Mouse (Mus musculus) neural tube, embryonic 14.5 days (tissue): ENCODE results near the gene C2cd2. TPM values are rescaled to one million over a fixed set of nuclear protein-coding genes. Genes with fewer than 3 reads are reported as not detected.
"Not testable (repeated sequence)": the region's sequence is repeated elsewhere in the genome, so short reads cannot be mapped to it uniquely, and the experiment has no call there.

ENCODE experiments used
- ATAC-seq: fragments of 200-750 bp; cut with Nextera tagmentation; 2 replicates; pipeline ENCODE4 v1.8.0; 2017; ENCODE audit warnings: low read depth, mild to moderate bottlenecking, moderate TSS enrichment, moderate library complexity
- H3K27ac ChIP-seq: fragments of 300-500 bp; sonication (generic); 2 replicates; pipeline ENCODE4 v1.5.1; 2014; ENCODE audit warnings: low read depth, mild to moderate bottlenecking, control low read depth, low read length, moderate library complexity, mixed read lengths
- H3K27me3 ChIP-seq: fragments of 300-500 bp; sonication (generic); 2 replicates; pipeline ENCODE4 v1.6.1; 2014; ENCODE audit warnings: low read length; ENCODE audit not compliant: control insufficient read depth, insufficient read depth
- H3K36me3 ChIP-seq: fragments of 300-500 bp; sonication (generic); 2 replicates; pipeline ENCODE4 v1.6.1; 2014; ENCODE audit warnings: low read length, mixed read lengths; ENCODE audit not compliant: control insufficient read depth, insufficient read depth
- H3K4me1 ChIP-seq: fragments of 300-500 bp; sonication (generic); 2 replicates; pipeline ENCODE4 v1.6.1; 2014; ENCODE audit warnings: low read length; ENCODE audit not compliant: control insufficient read depth, insufficient read depth
- H3K4me2 ChIP-seq: fragments of 300-500 bp; sonication (generic); 2 replicates; pipeline ENCODE4 v1.6.1; 2014; ENCODE audit warnings: mild to moderate bottlenecking, low read depth, low read length, control low read depth
- H3K4me3 ChIP-seq: fragments of 300-500 bp; sonication (generic); 2 replicates; pipeline ENCODE4 v1.5.1; 2014; ENCODE audit warnings: low read depth, low read length, control low read depth, mixed read lengths
- H3K9ac ChIP-seq: fragments of 300-500 bp; sonication (generic); replicated peaks from 2 replicates; pipeline ENCODE4 v1.6.1; 2014; ENCODE audit warnings: low read depth, mild to moderate bottlenecking, control low read depth, low read length, mixed read lengths
- H3K9me3 ChIP-seq: fragments of 300-500 bp; sonication (generic); 2 replicates; pipeline ENCODE4 v1.6.1; 2016; ENCODE audit warnings: low read length; ENCODE audit not compliant: control insufficient read depth
- WGBS: fragments of 180-500 bp; shearing (Covaris S2); extraction: QIAGEN DNeasy Blood & Tissue Kit; methylation state at CpG from one replicate; pipeline ENCODE4 v1.1.7; 2014; 5-methylcytosine and 5-hydroxymethylcytosine counted together
- polyA plus RNA-seq: library from polyadenylated mRNA; unstranded; fragments of >200 nt; fragmentation: Nextera tagmentation; extraction: Ambion mirVana; gene quantifications from 2 replicates; pipeline ENCODE4 v1.2.1, GENCODE M21; 2014

C2cd2 gene
- polyA plus RNA-seq, 1 experiment from 2014 or later = 15.0 TPM

DNA sequence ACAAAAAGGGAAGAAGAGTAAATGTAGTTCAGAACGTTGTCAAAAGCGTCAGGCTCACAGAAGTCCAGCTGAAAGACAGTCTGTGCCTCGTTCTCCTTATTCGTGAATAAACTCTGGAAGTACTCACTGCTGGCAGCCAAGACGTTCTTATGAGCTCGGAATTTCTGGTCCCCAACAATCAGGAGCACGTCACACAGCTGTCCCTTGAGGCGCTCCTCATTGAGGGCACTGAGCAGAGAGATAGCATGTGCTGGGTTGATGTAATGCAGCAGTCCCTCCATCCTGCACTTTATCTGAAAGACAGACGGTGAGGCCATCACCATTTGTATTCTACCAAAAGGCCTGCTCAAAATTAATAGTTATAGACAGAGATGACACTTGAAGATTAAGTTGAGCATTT, 9.6 kb downstream of the C2cd2 start:
- H3K4me3 ChIP-seq = no peak overlapping the region
- no peaks in the 10 kb centered on the region for H3K27me3 ChIP-seq
- H3K36me3 ChIP-seq = peaks cover 24% of the 10 kb centered on the region
- no peaks in the 10 kb centered on the region for H3K9me3 ChIP-seq
- H3K9ac ChIP-seq = no peak overlapping the region
- no peak overlapping the region for H3K27ac ChIP-seq
- WGBS = 94% methylated on average over 9 of the region's 9 CpGs
- H3K4me2 ChIP-seq = no peak overlapping the region
- no peak for ATAC-seq
- no peaks in the 10 kb centered on the region for H3K4me1 ChIP-seq

GRCm38 (mm10) chr16:97952371-97952770, 10.0 kb downstream of the C2cd2 start:
- no peaks in the 10 kb centered on the region for H3K27me3 ChIP-seq
- ATAC-seq = no peak
- WGBS = 95% methylated on average over 4 of the region's 4 CpGs
- peaks cover 24% of the 10 kb centered on the region for H3K36me3 ChIP-seq
- no peaks in the 10 kb centered on the region for H3K9me3 ChIP-seq
- H3K4me1 ChIP-seq = no peaks in the 10 kb centered on the region
- H3K27ac ChIP-seq = no peak overlapping the region
- no peak overlapping the region for H3K4me2 ChIP-seq
- no peak overlapping the region for H3K9ac ChIP-seq
- no peak overlapping the region for H3K4me3 ChIP-seq

GRCm38 (mm10) chr16:97950061-97950460, 12.3 kb downstream of the C2cd2 start:
- no peak overlapping the region for H3K9ac ChIP-seq
- H3K4me3 ChIP-seq = no peak overlapping the region
- WGBS = 99% methylated on average over 8 of the region's 8 CpGs
- no peaks in the 10 kb centered on the region for H3K9me3 ChIP-seq
- H3K36me3 ChIP-seq = peaks cover 24% of the 10 kb centered on the region
- no peak overlapping the region for H3K4me2 ChIP-seq
- no peaks in the 10 kb centered on the region for H3K4me1 ChIP-seq
- H3K27me3 ChIP-seq = no peaks in the 10 kb centered on the region
- H3K27ac ChIP-seq = no peak overlapping the region
- no peak for ATAC-seq

- Histone ChIP-seq H3K27ac (no peak overlapping the region), H3K4me1 (no peaks in the 10 kb centered on the region), H3K4me2 (no peak overlapping the region), H3K9ac (no peak overlapping the region), H3K27me3 (no peaks in the 10 kb centered on the region), H3K36me3 (peaks cover 24% of the 10 kb centered on the region), H3K9me3 (no peaks in the 10 kb centered on the region), H3K4me3 (no peak overlapping the region)
- ATAC-seq = no peak
- 83% methylated on average over 4 of the region's 4 CpGs for WGBS
Observed at GRCm38 (mm10) chr16:97948836-97949235, 13.6 kb downstream of the C2cd2 start.

DNA sequence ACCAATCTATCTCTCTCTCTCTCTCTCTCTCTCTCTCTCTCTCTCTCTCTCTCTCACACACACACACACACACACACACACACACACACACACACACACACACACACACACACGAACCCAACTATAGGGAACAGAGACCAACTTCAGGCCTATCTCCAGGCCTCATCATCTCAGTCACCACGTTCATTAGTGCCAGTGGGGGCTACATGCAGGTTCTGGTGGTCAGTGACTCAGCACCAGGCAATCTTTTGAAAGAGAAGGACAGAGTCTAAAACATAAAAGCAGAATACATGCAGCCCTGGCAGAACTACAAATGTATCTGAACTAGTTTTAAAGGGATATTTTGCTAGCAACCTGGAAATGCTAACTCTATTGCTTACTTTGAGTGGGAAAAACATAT, 15.4 kb downstream of the C2cd2 start:
- H3K9ac ChIP-seq, H3K4me2 ChIP-seq, H3K9me3 ChIP-seq, ATAC-seq, H3K4me3 ChIP-seq, H3K27me3 ChIP-seq, H3K4me1 ChIP-seq, H3K27ac ChIP-seq: not testable (repeated sequence)
- H3K36me3 ChIP-seq = peaks cover 26% of the 10 kb centered on the region
- WGBS = 88% methylated on average over 2 of the region's 2 CpGs

- Histone ChIP-seq H3K27ac (no peak overlapping the region), H3K9me3 (no peaks in the 10 kb centered on the region), H3K36me3 (0 out of 2 replicates have a peak, but pooled peaks cover 2% of the 10 kb centered on the region), H3K27me3 (no peaks in the 10 kb centered on the region), H3K4me3 (no peak overlapping the region), H3K4me1 (no peaks in the 10 kb centered on the region), H3K4me2 (no peak overlapping the region), H3K9ac (no peak overlapping the region)
- no peak for ATAC-seq
Observed at GRCm38 (mm10) chr16:97941844-97942243, 20.6 kb downstream of the C2cd2 start.

- Histone ChIP-seq H3K9me3 (no peaks in the 10 kb centered on the region), H3K4me3 (no peak overlapping the region), H3K4me2 (no peak overlapping the region), H3K27me3 (no peaks in the 10 kb centered on the region), H3K27ac (no peak overlapping the region), H3K36me3 (0 out of 2 replicates have a peak, but pooled peaks cover 2% of the 10 kb centered on the region), H3K4me1 (no peaks in the 10 kb centered on the region), H3K9ac (no peak overlapping the region)
- no peak for ATAC-seq
- 88% methylated on average over 3 of the region's 3 CpGs for WGBS
Observed at GRCm38 (mm10) chr16:97940471-97940973, 21.9 kb downstream of the C2cd2 start.

GRCm38 (mm10) chr16:97935815-97936214, 26.6 kb downstream of the C2cd2 start:
- H3K27ac ChIP-seq = no peak overlapping the region
- H3K36me3 ChIP-seq = no peaks in the 10 kb centered on the region
- no peak overlapping the region for H3K9ac ChIP-seq
- 86% methylated on average over 3 of the region's 3 CpGs for WGBS
- no peak for ATAC-seq
- H3K9me3 ChIP-seq = no peaks in the 10 kb centered on the region
- H3K4me3 ChIP-seq = no peak overlapping the region
- no peaks in the 10 kb centered on the region for H3K27me3 ChIP-seq
- H3K4me1 ChIP-seq = no peaks in the 10 kb centered on the region
- no peak overlapping the region for H3K4me2 ChIP-seq

GRCm38 (mm10) chr16:97930231-97930630, 32.2 kb downstream of the C2cd2 start:
- no peak overlapping the region for H3K4me2 ChIP-seq
- no peak for ATAC-seq
- no peaks in the 10 kb centered on the region for H3K4me1 ChIP-seq
- H3K4me3 ChIP-seq = no peak overlapping the region
- H3K27me3 ChIP-seq = no peaks in the 10 kb centered on the region
- H3K9me3 ChIP-seq = no peaks in the 10 kb centered on the region
- H3K36me3 ChIP-seq = no peaks in the 10 kb centered on the region
- H3K27ac ChIP-seq = no peak overlapping the region
- no peak overlapping the region for H3K9ac ChIP-seq

DNA sequence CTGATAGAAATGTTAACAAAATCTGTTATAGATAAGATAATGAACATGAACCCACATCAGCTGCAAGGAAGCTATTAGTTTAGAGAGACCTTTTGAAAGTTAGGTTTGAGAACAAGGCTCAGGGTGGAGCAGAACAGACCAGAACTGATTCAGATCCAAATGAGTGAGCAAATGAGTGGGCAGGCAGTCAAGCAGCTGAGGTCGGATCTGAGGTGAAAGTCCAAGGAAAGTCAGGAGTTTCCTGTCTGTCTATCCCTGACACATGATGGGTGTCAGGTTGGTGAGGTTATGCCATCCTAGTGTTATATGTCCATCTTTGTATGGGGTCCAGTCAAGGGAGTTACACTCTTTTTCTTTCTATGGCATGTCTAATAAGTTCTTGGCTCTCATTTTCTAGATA, 32.9 kb downstream of the C2cd2 start:
- no peak overlapping the region for H3K9ac ChIP-seq
- H3K4me3 ChIP-seq = no peak overlapping the region
- no peak overlapping the region for H3K27ac ChIP-seq
- no peaks in the 10 kb centered on the region for H3K4me1 ChIP-seq
- no peak overlapping the region for H3K4me2 ChIP-seq
- H3K27me3 ChIP-seq = no peaks in the 10 kb centered on the region
- no peak for ATAC-seq
- WGBS = 44% methylated on average over 1 of the region's 1 CpGs
- no peaks in the 10 kb centered on the region for H3K36me3 ChIP-seq
- H3K9me3 ChIP-seq = no peaks in the 10 kb centered on the region
